Mouse (Mus musculus) heart, embryonic 12.5 days (tissue): ENCODE data around the gene Phlda1. TPM values are rescaled to one million over a fixed set of nuclear protein-coding genes. Genes with fewer than 3 reads are reported as not detected.
A peak's percentile ranks its signal among the peaks of the same experiment; 100 is the strongest.
"Not testable (repeated sequence)": the region's sequence is repeated elsewhere in the genome, so short reads cannot be mapped to it uniquely, and the experiment has no call there.

Source experiments
- ATAC-seq: fragments of 200-750 bp; cut with Nextera tagmentation; 2 replicates; pipeline ENCODE4 v1.8.0; 2017; ENCODE audit warnings: moderate TSS enrichment, moderate library complexity; ENCODE audit not compliant: insufficient number of reproducible peaks, low FRiP score
- H3K27ac ChIP-seq: fragments of 300-500 bp; sonication (generic); 2 replicates; pipeline ENCODE4 v1.5.1; 2016; ENCODE audit warnings: mild to moderate bottlenecking, moderate library complexity; ENCODE audit not compliant: poor library complexity, severe bottlenecking
- H3K27me3 ChIP-seq: fragments of 300-500 bp; sonication (generic); replicated peaks from 2 replicates; pipeline ENCODE4 v1.6.1; 2016; ENCODE audit warnings: mild to moderate bottlenecking, moderate library complexity
- H3K36me3 ChIP-seq: fragments of 300-500 bp; sonication (generic); 2 replicates; pipeline ENCODE4 v1.6.1; 2016; ENCODE audit warnings: mild to moderate bottlenecking, moderate library complexity
- H3K4me1 ChIP-seq: fragments of 300-500 bp; sonication (generic); replicated peaks from 2 replicates; pipeline ENCODE4 v1.6.1; 2016; ENCODE audit warnings: mild to moderate bottlenecking
- H3K4me2 ChIP-seq: fragments of 300-500 bp; sonication (generic); 2 replicates; pipeline ENCODE4 v1.6.1; 2016; ENCODE audit warnings: mild to moderate bottlenecking, moderate library complexity
- H3K4me3 ChIP-seq: fragments of 300-500 bp; sonication (generic); 2 replicates; pipeline ENCODE4 v1.5.1; 2016; ENCODE audit warnings: mild to moderate bottlenecking
- H3K9ac ChIP-seq: fragments of 300-500 bp; sonication (generic); 2 replicates; pipeline ENCODE4 v1.6.1; 2016; ENCODE audit warnings: mild to moderate bottlenecking, moderate library complexity
- H3K9me3 ChIP-seq: fragments of 300-500 bp; sonication (generic); replicated peaks from 2 replicates; pipeline ENCODE4 v1.6.1; 2016; ENCODE audit warnings: mild to moderate bottlenecking, moderate library complexity
- WGBS: fragments of 180-500 bp; shearing (Covaris S2); methylation state at CpG from one replicate; pipeline ENCODE4 v1.1.7; 2016; 5-methylcytosine and 5-hydroxymethylcytosine counted together
- polyA plus RNA-seq: library from polyadenylated mRNA; unstranded; fragments of >200 nt; fragmentation: Nextera tagmentation; extraction: Ambion mirVana; gene quantifications from 2 replicates; pipeline ENCODE4 v1.2.1, GENCODE M21; 2016

The Phlda1 gene
- polyA plus RNA-seq, 1 experiment from 2014 or later = 19.8 TPM

GRCm38 (mm10) chr10:111476301-111476700 is 29.8 kb upstream of the Phlda1 start:
- Histone ChIP-seq H3K9me3 (no peaks in the 10 kb centered on the region), H3K4me2 (no peak overlapping the region), H3K4me1 (peaks cover 21% of the 10 kb centered on the region), H3K27me3 (no peaks in the 10 kb centered on the region), H3K4me3 (no peak overlapping the region), H3K9ac (no peak overlapping the region), H3K27ac (no peak overlapping the region), H3K36me3 (peaks cover 14% of the 10 kb centered on the region)
- ATAC-seq = no peak
- 65% methylated on average over 4 of the region's 4 CpGs for WGBS

DNA sequence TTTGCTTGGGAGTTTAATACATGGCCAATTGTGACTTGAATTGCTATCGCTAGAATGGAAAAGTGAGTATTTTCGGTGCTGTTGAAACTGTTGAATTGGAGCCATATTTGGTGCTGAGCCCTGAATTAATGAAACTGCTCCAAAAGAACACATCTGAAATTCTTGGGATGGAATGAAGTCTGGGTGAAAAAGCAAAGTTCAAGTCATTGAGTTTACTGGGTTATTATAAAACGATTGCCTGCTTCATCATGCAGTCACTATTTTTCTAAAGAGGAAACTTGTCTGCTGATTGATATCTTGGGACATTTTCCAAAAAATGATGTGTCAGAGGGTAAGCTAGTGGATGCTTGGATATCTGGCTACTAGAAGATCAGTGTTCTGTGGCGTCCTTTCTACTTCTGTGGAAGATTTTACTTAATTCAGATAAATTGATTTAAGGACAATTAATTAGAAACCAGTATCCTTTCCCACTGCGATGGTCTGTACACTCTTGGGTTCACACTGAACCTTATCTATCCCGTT is 29.0 kb upstream of the Phlda1 start:
- 85% methylated on average over 6 of the region's 6 CpGs for WGBS
- Histone ChIP-seq H3K9ac (no peak overlapping the region), H3K36me3 (peaks cover 22% of the 10 kb centered on the region), H3K27me3 (no peaks in the 10 kb centered on the region), H3K4me2 (no peak overlapping the region), H3K27ac (no peak overlapping the region), H3K4me1 (peaks cover 21% of the 10 kb centered on the region), H3K9me3 (no peaks in the 10 kb centered on the region), H3K4me3 (no peak overlapping the region)
- no peak for ATAC-seq

DNA sequence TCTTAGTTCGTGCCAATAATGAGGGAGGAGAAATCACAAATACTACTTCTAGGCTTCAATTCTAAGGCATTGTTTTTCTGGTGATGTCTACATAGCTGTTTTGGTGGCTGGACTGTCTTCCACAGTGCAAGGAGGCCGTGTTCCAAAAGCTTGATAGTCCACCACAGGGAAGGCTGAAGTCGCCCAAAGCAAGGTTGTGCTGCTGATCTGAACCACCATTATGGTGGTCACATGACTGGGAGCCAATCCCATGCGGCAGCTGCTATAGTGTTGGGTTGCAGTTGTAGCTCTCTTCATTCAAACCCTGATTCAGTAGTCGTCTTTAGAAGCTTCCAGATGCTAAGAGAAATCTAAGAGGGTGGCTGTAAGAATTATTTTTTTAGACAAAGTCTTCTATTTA is 26.5 kb upstream of the Phlda1 start:
- no peak for ATAC-seq
- H3K36me3 ChIP-seq = peaks cover 36% of the 10 kb centered on the region
- 83% methylated on average over 5 of the region's 5 CpGs for WGBS

DNA sequence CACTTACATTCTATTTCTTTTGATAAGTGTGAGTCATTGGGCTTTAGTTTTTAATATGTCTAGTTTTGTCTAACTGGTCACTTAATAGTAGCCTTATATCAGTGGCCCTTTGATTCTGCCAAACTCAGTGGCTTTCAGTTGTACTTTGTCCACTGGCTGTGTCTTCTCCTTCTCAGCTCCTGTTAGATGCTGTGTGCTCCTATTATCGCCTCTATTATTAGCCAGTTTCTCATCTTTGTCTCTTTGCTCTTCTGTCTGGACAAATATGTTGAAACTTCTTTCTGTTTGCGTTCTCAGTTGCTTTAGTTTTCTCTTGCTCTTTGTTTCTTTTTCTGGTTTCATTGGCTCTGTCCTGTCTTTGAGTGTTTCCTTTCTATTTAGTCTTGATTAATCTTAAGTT is 23.4 kb upstream of the Phlda1 start:
- peaks cover 45% of the 10 kb centered on the region for H3K36me3 ChIP-seq
- no peak for ATAC-seq
- no peak overlapping the region for H3K9ac ChIP-seq
- no peak overlapping the region for H3K4me3 ChIP-seq
- no peak overlapping the region for H3K27ac ChIP-seq
- no peaks in the 10 kb centered on the region for H3K27me3 ChIP-seq
- 94% methylated on average over 2 of the region's 2 CpGs for WGBS
- H3K9me3 ChIP-seq = no peaks in the 10 kb centered on the region
- H3K4me1 ChIP-seq = peaks cover 11% of the 10 kb centered on the region
- H3K4me2 ChIP-seq = no peak overlapping the region

More for the DNA sequence above, 26.5 kb upstream of the Phlda1 start:
- no peak overlapping the region for H3K4me2 ChIP-seq
- no peak overlapping the region for H3K9ac ChIP-seq
- H3K27me3 ChIP-seq = no peaks in the 10 kb centered on the region
- H3K9me3 ChIP-seq = no peaks in the 10 kb centered on the region
- H3K4me1 ChIP-seq = peaks cover 23% of the 10 kb centered on the region
- H3K4me3 ChIP-seq = no peak overlapping the region
- H3K27ac ChIP-seq = no peak overlapping the region

- Histone ChIP-seq H3K36me3 (peaks cover 53% of the 10 kb centered on the region), H3K9ac (no peak overlapping the region), H3K27me3 (no peaks in the 10 kb centered on the region), H3K4me1 (peaks cover 11% of the 10 kb centered on the region), H3K4me3 (no peak overlapping the region), H3K9me3 (no peaks in the 10 kb centered on the region), H3K27ac (no peak overlapping the region), H3K4me2 (no peak overlapping the region)
- ATAC-seq = no peak
- WGBS = 70% methylated on average over 5 of the region's 5 CpGs
Measured at GRCm38 (mm10) chr10:111484079-111484478, 22.0 kb upstream of the Phlda1 start.

DNA sequence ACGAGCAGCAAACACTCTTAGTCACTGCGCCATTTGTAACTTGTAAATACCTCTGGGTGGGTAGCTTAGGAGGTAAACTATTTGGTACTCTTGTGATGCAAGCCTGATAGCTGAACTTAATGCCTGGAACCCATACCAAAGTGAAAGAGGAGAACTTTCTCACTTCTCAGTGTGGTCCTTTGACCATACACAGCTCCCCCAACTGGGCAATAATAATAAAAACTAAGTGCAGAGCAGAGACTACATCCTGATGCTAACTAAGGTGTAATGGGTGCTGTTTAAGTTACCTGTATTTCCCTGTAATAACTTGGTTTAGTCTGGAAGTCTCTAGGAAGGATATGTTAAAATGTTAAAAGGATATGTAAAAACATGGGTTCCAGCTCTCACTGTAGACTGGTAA is 17.3 kb upstream of the Phlda1 start:
- H3K36me3 ChIP-seq = peaks cover 58% of the 10 kb centered on the region
- H3K4me2 ChIP-seq = no peak overlapping the region
- H3K4me1 ChIP-seq = peaks cover 9% of the 10 kb centered on the region
- 86% methylated on average over 2 of the region's 2 CpGs for WGBS
- no peak overlapping the region for H3K4me3 ChIP-seq
- ATAC-seq = no peak
- no peaks in the 10 kb centered on the region for H3K9me3 ChIP-seq
- H3K27me3 ChIP-seq = no peaks in the 10 kb centered on the region
- no peak overlapping the region for H3K27ac ChIP-seq
- no peak overlapping the region for H3K9ac ChIP-seq

- H3K9ac ChIP-seq, H3K27me3 ChIP-seq, H3K4me3 ChIP-seq, H3K4me1 ChIP-seq, H3K27ac ChIP-seq, H3K4me2 ChIP-seq, H3K9me3 ChIP-seq, ATAC-seq: not testable (repeated sequence)
- peaks cover 59% of the 10 kb centered on the region for H3K36me3 ChIP-seq
- WGBS = 86% methylated on average over 4 of the region's 4 CpGs
Measured at GRCm38 (mm10) chr10:111490079-111490478, 16.0 kb upstream of the Phlda1 start.

- Histone ChIP-seq H3K9ac (no peak overlapping the region), H3K36me3 (peaks cover 53% of the 10 kb centered on the region), H3K27ac (no peak overlapping the region), H3K4me3 (no peak overlapping the region), H3K4me2 (no peak overlapping the region), H3K27me3 (no peaks in the 10 kb centered on the region), H3K4me1 (no peaks in the 10 kb centered on the region), H3K9me3 (no peaks in the 10 kb centered on the region)
- ATAC-seq = no peak
- WGBS = 90% methylated on average over 7 of the region's 7 CpGs
Measured at GRCm38 (mm10) chr10:111495888-111496287, 10.2 kb upstream of the Phlda1 start.

DNA sequence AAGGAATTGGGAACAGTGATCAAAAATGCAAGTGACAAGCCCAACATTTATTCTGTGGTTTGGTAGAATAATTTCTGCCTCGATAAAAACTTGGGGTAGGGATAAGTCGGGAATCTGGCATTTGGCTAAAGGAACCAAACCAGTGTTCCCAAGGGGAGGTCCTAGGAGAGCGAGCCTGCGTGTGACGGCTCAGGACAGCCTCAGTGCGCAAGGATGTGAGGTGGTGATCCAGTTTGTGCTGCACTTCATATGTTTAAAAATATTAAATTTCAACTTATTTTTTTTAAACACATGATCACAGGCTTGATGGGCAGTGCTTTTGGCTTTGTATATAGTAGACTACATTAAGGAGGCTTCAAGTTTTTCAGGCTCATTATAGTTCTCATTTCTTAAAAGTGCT is 6.2 kb upstream of the Phlda1 start:
- Histone ChIP-seq H3K4me2 (no peak overlapping the region), H3K4me1 (peaks cover 17% of the 10 kb centered on the region), H3K9me3 (no peaks in the 10 kb centered on the region), H3K27ac (no peak overlapping the region), H3K36me3 (peaks cover 27% of the 10 kb centered on the region), H3K9ac (no peak overlapping the region), H3K27me3 (no peaks in the 10 kb centered on the region), H3K4me3 (no peak overlapping the region)
- WGBS = 80% methylated on average over 6 of the region's 6 CpGs
- ATAC-seq = no peak

- H3K4me3 ChIP-seq = no peak overlapping the region
- WGBS = 1% methylated on average over 3 of the region's 3 CpGs
- peaks cover 27% of the 10 kb centered on the region for H3K4me1 ChIP-seq
- H3K36me3 ChIP-seq = peaks cover 6% of the 10 kb centered on the region
- no peaks in the 10 kb centered on the region for H3K9me3 ChIP-seq
- no peak overlapping the region for H3K9ac ChIP-seq
- H3K4me2 ChIP-seq = no peak overlapping the region
- ATAC-seq = no peak
- H3K27ac ChIP-seq = no peak overlapping the region
- no peaks in the 10 kb centered on the region for H3K27me3 ChIP-seq
Measured at GRCm38 (mm10) chr10:111503071-111503470, 3.0 kb upstream of the Phlda1 start.

DNA sequence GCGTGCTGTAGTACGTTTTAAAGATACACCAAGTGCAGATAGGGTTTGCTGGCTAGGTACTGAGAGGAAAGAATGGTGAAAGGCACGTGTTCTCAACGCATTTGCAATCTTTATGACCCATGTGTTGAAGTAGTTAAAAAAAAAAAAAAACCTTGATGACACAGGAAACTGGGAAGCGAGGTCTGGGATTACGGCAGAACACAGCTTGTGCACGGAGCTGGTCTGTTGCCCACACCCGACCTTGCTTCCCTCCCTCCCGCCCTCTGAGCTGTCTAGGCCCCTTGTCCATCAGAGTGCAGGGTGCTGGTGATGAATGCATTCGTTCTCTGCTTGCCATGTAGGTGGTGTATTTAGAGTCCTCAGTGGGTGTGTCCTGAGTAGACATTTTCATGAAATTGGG is 2.4 kb upstream of the Phlda1 start:
- ATAC-seq = no peak
- H3K36me3 ChIP-seq = no peaks in the 10 kb centered on the region
- no peak overlapping the region for H3K27ac ChIP-seq
- no peaks in the 10 kb centered on the region for H3K9me3 ChIP-seq
- H3K4me1 ChIP-seq = peaks cover 29% of the 10 kb centered on the region
- WGBS = 19% methylated on average over 10 of the region's 10 CpGs
- peak overlapping the region; percentile 21; the same call in 1 of the 2 replicates for H3K4me2 ChIP-seq
- H3K9ac ChIP-seq = no peak overlapping the region
- no peaks in the 10 kb centered on the region for H3K27me3 ChIP-seq
- H3K4me3 ChIP-seq = no peak overlapping the region

- Histone ChIP-seq H3K9me3 (no peaks in the 10 kb centered on the region), H3K4me1 (peaks cover 37% of the 10 kb centered on the region), H3K4me2 (no peak overlapping the region), H3K4me3 (no peak overlapping the region), H3K36me3 (no peaks in the 10 kb centered on the region), H3K27ac (no peak overlapping the region), H3K9ac (no peak overlapping the region), H3K27me3 (no peaks in the 10 kb centered on the region)
- 65% methylated on average over 1 of the region's 1 CpGs for WGBS
- no peak for ATAC-seq
Measured at GRCm38 (mm10) chr10:111504606-111505005, 1.5 kb upstream of the Phlda1 start.
